Mouse (Mus musculus): ENCODE measurements at regions not wholly inside any gene's neighbourhood (a gene's known extent, or its start where the extent isn't known, plus 50 kb on each side); places are given as distances from the start of the nearest gene placed in this dataset.

DNA sequence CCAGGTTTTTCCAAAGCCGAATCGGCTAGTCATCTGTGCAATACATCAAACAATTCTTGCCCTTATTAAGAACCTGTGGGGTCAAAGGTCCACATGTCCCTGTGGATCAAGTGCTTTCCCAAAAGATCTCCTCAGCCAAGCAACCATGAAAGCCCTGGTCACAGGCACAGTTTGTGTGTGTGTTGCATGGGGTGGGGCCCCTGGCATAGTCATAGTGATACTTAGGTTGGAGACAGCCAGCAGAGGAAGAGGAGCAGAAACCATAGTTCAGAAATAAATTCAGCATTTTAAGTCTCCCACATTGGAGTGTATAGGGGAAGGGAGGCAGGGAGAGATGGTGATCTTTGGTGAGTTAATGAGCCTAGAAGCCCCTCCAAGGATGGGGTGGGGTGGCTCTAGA lies 187.1 kb upstream of the Ubl3 start:
- no peak for ATAC-seq
- H3K9ac ChIP-seq (replicated peaks) = no peak overlapping the region
- no peaks in the 10 kb centered on the region for H3K9me3 ChIP-seq
- no peaks in the 10 kb centered on the region for H3K36me3 ChIP-seq
- WGBS = 88% methylated on average over 2 of the region's 2 CpGs
- no peak overlapping the region for H3K27ac ChIP-seq
- peaks cover 10% of the 10 kb centered on the region; the same call in 1 of the 2 replicates for H3K4me1 ChIP-seq (replicated peaks)
- H3K4me2 ChIP-seq (replicated peaks) = no peak overlapping the region
- no peaks in the 10 kb centered on the region for H3K27me3 ChIP-seq
- H3K4me3 ChIP-seq (replicated peaks) = no peak overlapping the region

DNA sequence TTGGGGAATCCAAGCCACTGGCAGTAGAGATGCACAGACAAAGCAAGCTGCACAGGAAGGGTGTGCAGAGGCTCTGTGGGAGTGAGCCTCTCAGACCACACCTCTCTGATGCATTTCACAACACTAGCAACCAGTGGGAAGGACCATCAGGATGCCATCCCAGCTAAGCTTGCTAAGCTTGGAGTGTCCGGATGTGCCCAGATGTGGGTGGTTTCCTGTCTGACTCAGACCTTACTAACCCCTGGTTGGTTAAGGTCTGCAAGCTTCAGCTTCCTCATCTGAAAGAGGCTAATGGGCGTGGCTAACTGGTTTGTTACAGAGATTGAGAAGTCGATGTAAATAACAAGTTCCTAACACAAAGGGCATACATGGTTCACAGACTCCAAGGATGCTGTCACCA lies 186.6 kb upstream of the Ubl3 start:
- no peak for ATAC-seq
- H3K9ac ChIP-seq (replicated peaks) = no peak overlapping the region
- WGBS = 73% methylated on average over 3 of the region's 3 CpGs

DNA sequence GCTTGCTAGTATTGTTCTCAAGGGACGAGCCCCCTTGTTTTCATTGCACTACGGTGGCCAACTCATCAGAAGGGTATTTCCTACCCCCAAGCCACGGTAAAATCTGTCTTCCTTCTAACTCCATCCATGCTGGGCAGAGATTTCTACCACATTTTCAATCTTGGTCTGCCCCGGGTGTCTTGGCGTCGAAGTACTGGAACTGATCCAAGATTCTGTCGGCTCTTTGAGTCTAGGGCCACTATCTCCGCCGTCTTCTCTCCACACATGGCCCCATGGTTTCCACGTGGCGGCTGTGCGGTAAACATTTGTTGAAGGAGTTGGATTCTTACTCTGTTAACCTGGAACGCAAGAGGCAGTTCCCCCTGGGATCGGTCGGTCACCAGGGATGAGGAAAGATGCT lies 177.0 kb upstream of the Ubl3 start:
- Histone ChIP-seq H3K4me3 (replicated peaks) (no peak overlapping the region), H3K27me3 (no peaks in the 10 kb centered on the region), H3K9ac (replicated peaks) (no peak overlapping the region), H3K36me3 (no peaks in the 10 kb centered on the region), H3K9me3 (no peaks in the 10 kb centered on the region), H3K4me1 (replicated peaks) (peaks cover 10% of the 10 kb centered on the region), H3K27ac (no peak overlapping the region), H3K4me2 (replicated peaks) (no peak overlapping the region)
- 86% methylated on average over 15 of the region's 15 CpGs for WGBS
- ATAC-seq = no peak

More for the DNA sequence above, 186.6 kb upstream of the Ubl3 start:
- Histone ChIP-seq H3K9me3 (no peaks in the 10 kb centered on the region), H3K27me3 (no peaks in the 10 kb centered on the region), H3K36me3 (no peaks in the 10 kb centered on the region), H3K27ac (no peak overlapping the region), H3K4me2 (replicated peaks) (no peak overlapping the region), H3K4me1 (replicated peaks) (peaks cover 10% of the 10 kb centered on the region; the same call in 1 of the 2 replicates), H3K4me3 (replicated peaks) (no peak overlapping the region)

DNA sequence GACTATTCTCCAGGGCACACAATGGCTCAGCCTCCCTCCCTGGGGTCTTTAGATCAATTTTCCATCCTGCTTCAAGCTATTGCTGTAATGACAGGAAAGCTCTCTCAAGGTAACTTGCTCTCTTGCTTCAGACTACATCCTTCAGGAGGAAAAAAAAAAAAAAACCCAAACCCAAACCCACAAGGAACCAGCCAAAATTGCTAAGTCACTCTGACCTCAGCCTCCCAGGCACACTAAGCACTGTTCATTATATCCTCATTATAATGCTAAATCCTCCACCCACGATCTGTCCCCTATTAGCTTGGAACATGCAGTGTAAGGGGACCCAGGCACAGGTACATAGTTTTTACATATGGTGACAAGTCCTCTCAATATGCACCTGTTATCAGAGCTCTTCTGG lies 175.9 kb upstream of the Ubl3 start:
- no peak for ATAC-seq
- 55% methylated on average over 1 of the region's 1 CpGs for WGBS
- no peaks in the 10 kb centered on the region for H3K9me3 ChIP-seq
- H3K27ac ChIP-seq = no peak overlapping the region
- H3K27me3 ChIP-seq = no peaks in the 10 kb centered on the region
- no peak overlapping the region for H3K4me2 ChIP-seq (replicated peaks)
- H3K4me1 ChIP-seq (replicated peaks) = peaks cover 6% of the 10 kb centered on the region
- H3K4me3 ChIP-seq (replicated peaks) = no peak overlapping the region
- no peak overlapping the region for H3K9ac ChIP-seq (replicated peaks)
- H3K36me3 ChIP-seq = no peaks in the 10 kb centered on the region

DNA sequence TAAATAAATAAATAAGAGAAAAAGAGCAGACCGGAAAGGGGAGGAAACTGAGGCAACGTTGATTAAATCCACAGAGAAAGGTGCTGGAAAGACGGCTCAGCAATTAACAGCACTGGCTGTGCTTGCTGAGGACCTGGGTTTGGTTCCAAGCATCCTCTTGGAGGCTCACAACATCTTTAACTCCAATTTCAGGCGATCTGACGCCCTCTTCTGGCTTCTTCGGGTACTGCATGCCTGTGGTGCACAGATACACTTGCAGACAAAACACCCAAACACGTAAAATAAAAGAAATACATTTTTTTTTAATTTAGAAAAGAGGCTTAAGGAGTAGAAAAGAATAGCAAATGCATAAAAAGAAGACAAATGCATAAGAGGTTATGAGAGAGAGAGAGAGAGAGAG lies 173.9 kb upstream of the Ubl3 start:
- no peak overlapping the region for H3K4me2 ChIP-seq (replicated peaks)
- H3K27me3 ChIP-seq = no peaks in the 10 kb centered on the region
- H3K36me3 ChIP-seq = no peaks in the 10 kb centered on the region
- ATAC-seq = no peak
- no peaks in the 10 kb centered on the region for H3K4me1 ChIP-seq (replicated peaks)
- 74% methylated on average over 7 of the region's 7 CpGs for WGBS
- no peak overlapping the region for H3K9ac ChIP-seq (replicated peaks)
- H3K4me3 ChIP-seq (replicated peaks) = no peak overlapping the region
- no peak overlapping the region for H3K27ac ChIP-seq
- no peaks in the 10 kb centered on the region for H3K9me3 ChIP-seq

DNA sequence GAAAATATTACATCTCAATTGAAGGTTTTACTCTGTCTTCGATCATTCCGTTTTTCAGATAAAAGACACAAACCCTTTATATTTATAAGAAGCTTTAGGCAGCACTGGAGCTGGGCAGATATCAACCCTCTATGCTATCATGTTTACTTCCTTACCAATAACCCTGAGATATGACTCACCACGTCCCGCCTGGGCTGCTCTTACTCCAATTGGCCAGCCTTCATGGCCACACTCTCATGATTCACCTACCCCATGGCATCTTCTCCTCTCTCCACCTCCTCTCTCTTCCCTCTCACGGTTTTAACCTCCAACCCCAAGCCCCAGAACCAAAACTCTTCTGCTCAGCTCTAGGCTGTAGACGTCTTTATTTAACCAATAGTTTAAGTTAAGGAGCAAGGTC lies 171.9 kb upstream of the Ubl3 start:
- no peaks in the 10 kb centered on the region for H3K27me3 ChIP-seq

DNA sequence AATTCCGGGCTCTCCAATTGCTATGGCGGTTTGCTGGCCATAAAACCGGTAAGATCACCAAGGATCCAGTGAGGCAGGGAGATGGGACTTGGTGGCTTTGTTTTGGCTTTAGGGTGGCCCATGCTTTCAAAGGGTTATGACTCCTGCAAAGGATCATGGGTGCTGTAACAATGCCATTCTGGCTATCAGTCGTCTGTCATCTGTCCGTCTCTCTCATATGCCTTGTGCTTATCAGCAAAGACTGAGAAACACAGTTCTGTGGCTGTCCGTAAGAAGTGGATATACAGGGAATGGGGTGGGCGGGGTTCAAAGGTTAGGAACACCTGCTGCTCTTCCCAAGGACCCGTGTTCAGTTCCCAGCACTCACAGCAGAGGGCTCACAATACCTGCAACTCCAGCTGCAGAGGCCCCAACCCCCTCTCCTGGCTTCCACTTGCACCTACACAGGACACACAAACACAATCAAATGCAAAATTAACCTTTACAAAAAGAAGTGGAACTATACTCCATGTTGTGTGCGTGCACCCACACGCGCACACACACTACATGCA lies 171.2 kb upstream of the Ubl3 start:
- Histone ChIP-seq H3K4me1 (replicated peaks) (no peaks in the 10 kb centered on the region), H3K9me3 (0 out of 2 replicates have a peak, but pooled peaks cover 1% of the 10 kb centered on the region), H3K27me3 (no peaks in the 10 kb centered on the region), H3K9ac (replicated peaks) (no peak overlapping the region), H3K27ac (no peak overlapping the region), H3K4me2 (replicated peaks) (no peak overlapping the region), H3K36me3 (no peaks in the 10 kb centered on the region), H3K4me3 (replicated peaks) (no peak overlapping the region)
- 96% methylated on average over 11 of the region's 11 CpGs for WGBS
- no peak for ATAC-seq

More for the DNA sequence above, 171.9 kb upstream of the Ubl3 start:
- H3K4me3 ChIP-seq (replicated peaks) = no peak overlapping the region
- no peak overlapping the region for H3K27ac ChIP-seq
- WGBS = 84% methylated on average over 6 of the region's 6 CpGs
- no peaks in the 10 kb centered on the region for H3K9me3 ChIP-seq
- no peaks in the 10 kb centered on the region for H3K36me3 ChIP-seq
- no peaks in the 10 kb centered on the region for H3K4me1 ChIP-seq (replicated peaks)
- no peak for ATAC-seq
- H3K9ac ChIP-seq (replicated peaks) = no peak overlapping the region
- H3K4me2 ChIP-seq (replicated peaks) = no peak overlapping the region

DNA sequence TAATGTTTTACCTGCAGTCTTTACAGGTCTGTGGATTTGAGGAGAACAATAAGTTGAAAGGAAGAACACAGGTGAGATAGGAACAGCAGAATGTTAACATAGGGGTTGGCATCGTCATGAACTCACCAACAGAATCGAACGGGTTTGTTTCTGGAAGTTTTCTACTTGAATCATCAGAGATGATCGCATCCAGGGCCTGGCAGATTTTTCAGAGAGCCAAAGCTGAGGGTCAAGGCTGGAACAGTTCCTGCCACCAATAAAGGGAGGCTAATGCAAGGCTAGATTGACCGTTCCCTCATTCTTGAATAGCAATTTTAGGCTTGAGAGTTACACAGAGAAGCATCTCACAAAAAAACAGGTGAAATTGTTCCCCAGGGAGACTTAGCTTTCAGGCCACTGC lies 168.0 kb upstream of the Ubl3 start:
- ATAC-seq = no peak
- H3K4me3 ChIP-seq (replicated peaks) = no peak overlapping the region
- H3K27ac ChIP-seq = no peak overlapping the region
- H3K4me2 ChIP-seq (replicated peaks) = no peak overlapping the region
- WGBS = 93% methylated on average over 5 of the region's 5 CpGs
- H3K27me3 ChIP-seq = no peaks in the 10 kb centered on the region
- H3K36me3 ChIP-seq = no peaks in the 10 kb centered on the region
- H3K4me1 ChIP-seq (replicated peaks) = no peaks in the 10 kb centered on the region
- H3K9me3 ChIP-seq = 0 out of 2 replicates have a peak, but pooled peaks cover 4% of the 10 kb centered on the region
- H3K9ac ChIP-seq (replicated peaks) = no peak overlapping the region

DNA sequence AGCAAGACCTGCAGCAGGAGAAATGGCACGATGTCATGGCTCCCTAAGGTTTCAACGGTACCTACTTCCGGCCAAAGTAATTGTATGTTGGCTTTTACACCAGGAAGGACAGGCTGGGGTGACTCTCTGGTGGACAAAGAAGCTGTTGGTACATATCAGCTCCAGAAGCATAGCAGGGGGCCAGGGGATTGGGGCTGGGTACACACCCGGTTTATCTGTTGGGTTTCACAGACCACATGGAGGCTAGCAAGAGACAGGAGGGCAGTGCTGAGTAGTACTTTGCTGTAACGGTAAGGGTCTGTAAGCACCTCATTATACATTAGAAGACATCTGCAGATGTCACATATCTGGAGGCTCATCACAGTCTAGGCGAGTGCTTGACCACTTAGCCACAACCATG lies 164.0 kb upstream of the Ubl3 start:
- Histone ChIP-seq H3K4me2 (replicated peaks) (no peak overlapping the region), H3K36me3 (no peaks in the 10 kb centered on the region), H3K27ac (no peak overlapping the region), H3K4me1 (replicated peaks) (no peaks in the 10 kb centered on the region), H3K4me3 (replicated peaks) (no peak overlapping the region), H3K27me3 (no peaks in the 10 kb centered on the region), H3K9me3 (0 out of 2 replicates have a peak, but pooled peaks cover 4% of the 10 kb centered on the region), H3K9ac (replicated peaks) (no peak overlapping the region)
- 93% methylated on average over 6 of the region's 6 CpGs for WGBS
- no peak for ATAC-seq

DNA sequence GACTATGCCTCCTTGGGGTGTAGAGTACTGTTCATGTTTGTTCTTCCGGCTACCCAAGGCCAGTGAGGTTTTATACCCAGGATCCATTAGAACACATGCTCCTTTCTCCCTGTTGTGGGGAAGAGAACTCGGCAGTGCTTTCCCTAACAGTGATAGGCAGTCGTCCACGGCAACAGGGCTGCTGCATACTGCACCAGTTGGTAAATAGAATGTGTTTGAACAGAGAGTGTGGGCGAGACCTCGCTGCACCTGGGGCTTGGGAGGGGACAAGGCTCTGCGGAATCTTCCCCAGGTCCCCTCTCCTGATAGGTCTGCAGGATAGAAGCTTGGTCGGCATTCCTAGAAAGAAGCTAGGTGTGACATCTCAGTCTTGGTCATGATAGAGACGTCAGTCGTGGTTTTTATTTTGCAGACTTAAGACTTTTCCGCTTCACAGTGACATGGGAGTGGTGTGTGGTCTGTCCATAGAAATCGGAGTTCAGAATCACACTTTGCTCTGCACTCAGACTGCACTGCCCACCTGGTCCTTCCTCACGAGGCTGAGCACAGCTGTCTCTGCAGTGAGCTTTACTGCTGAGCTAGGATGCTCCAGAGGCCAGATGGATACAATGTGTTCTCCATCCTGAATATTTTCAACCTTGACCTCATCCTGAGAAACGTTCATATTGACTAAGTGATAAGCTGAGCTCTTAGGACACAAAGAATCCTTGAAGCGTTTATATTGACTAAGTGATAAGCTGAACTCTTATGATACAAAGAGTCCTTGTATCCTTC lies 162.8 kb upstream of the Ubl3 start:
- H3K27me3 ChIP-seq = no peaks in the 10 kb centered on the region
- no peak overlapping the region for H3K4me3 ChIP-seq (replicated peaks)
- H3K9me3 ChIP-seq = 0 out of 2 replicates have a peak, but pooled peaks cover 4% of the 10 kb centered on the region
- no peaks in the 10 kb centered on the region for H3K4me1 ChIP-seq (replicated peaks)
- no peak for ATAC-seq
- H3K27ac ChIP-seq = no peak overlapping the region
- 71% methylated on average over 15 of the region's 15 CpGs for WGBS
- H3K36me3 ChIP-seq = no peaks in the 10 kb centered on the region
- H3K9ac ChIP-seq (replicated peaks) = no peak overlapping the region
- H3K4me2 ChIP-seq (replicated peaks) = no peak overlapping the region

DNA sequence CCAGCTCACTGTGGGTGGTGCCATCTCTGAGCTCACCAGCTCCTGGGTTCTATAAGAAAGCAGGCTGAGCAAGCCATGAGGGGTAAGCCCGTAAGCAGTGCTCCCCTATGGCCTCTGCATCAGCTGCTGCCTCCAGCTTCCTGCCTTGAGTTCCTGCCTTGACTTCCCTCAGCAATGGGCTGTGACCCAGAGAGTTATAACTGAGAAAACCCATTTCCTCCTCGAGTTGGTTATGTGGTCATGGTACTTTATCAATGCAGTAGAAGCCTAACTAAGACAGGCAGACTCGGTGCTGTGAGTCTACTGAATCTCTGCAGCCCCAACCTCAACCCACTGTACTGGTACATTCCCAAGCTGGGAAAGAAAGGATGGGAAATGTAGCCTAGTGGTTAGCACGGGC lies 162.2 kb upstream of the Ubl3 start:
- Histone ChIP-seq H3K4me1 (replicated peaks) (no peaks in the 10 kb centered on the region), H3K4me2 (replicated peaks) (no peak overlapping the region), H3K9ac (replicated peaks) (no peak overlapping the region), H3K27ac (no peak overlapping the region), H3K27me3 (no peaks in the 10 kb centered on the region), H3K4me3 (replicated peaks) (no peak overlapping the region), H3K36me3 (no peaks in the 10 kb centered on the region), H3K9me3 (0 out of 2 replicates have a peak, but pooled peaks cover 4% of the 10 kb centered on the region)
- ATAC-seq = no peak
- WGBS = 88% methylated on average over 4 of the region's 4 CpGs

DNA sequence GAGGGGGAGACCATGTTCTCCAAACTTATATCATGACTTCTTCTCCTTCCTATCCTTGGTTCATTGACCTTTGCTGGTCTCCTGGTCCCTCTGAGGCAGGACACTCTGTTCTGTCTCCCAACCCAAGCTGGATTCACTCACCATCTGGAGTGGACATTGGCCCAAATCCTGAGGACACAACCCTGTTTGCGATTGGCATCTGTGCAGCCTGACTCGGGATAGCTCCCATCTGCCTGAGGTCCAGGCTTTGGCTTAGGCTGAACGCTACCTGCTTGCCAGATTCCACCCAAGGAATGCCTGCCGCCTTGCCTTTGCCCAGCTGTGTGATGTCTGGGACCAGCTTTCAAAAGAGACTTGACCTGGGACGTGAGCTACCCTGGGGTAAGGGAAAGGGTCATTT lies 161.2 kb upstream of the Ubl3 start:
- H3K9ac ChIP-seq (replicated peaks) = no peak overlapping the region
- H3K27me3 ChIP-seq = no peaks in the 10 kb centered on the region
- no peak for ATAC-seq
- peaks cover 9% of the 10 kb centered on the region for H3K4me1 ChIP-seq (replicated peaks)
- H3K4me3 ChIP-seq (replicated peaks) = no peak overlapping the region
- WGBS = 96% methylated on average over 5 of the region's 5 CpGs
- no peak overlapping the region for H3K27ac ChIP-seq
- no peaks in the 10 kb centered on the region for H3K36me3 ChIP-seq
- H3K4me2 ChIP-seq (replicated peaks) = no peak overlapping the region
- H3K9me3 ChIP-seq = 0 out of 2 replicates have a peak, but pooled peaks cover 4% of the 10 kb centered on the region

DNA sequence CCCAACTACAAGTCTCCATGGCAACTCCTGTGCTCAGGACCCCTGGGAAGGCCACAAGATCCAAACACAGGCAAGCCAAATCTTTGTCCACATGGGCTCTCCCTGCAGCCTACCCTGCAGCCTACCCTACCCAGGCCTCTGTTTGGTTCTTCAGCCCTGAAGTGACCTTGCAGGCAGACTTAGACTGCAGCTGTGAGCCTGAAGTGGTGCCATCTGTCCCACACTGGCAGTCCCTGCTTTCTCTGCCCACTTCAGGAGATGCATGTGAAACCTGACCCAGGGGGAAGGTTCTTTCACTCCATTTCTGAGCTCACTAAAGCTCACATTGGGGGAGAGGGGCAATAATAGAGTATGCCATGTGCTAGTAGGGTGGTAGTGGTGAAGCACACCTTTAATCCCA lies 160.4 kb upstream of the Ubl3 start:
- Histone ChIP-seq H3K4me2 (replicated peaks) (no peak overlapping the region), H3K9ac (replicated peaks) (no peak overlapping the region), H3K4me3 (replicated peaks) (no peak overlapping the region), H3K9me3 (no peaks in the 10 kb centered on the region), H3K27me3 (no peaks in the 10 kb centered on the region), H3K27ac (no peak overlapping the region), H3K4me1 (replicated peaks) (peaks cover 16% of the 10 kb centered on the region), H3K36me3 (no peaks in the 10 kb centered on the region)
- no peak for ATAC-seq

Data from midbrain, embryonic 13.5 days (tissue).